Mouse (Mus musculus) forelimb bud, embryonic 11.5 days (tissue): ENCODE measurements around the gene Mfap1b.

Experiments used
- DNase-seq: peaks from one replicate; pipeline ENCODE4 v3.0.0-alpha.2; 2012; ENCODE audit warnings: low read depth, low spot score

Mfap1b gene

GRCm38 (mm10) chr2:121434854-121435253 is 39.0 kb downstream of the Mfap1b start:
- DNase-seq: no peak

GRCm38 (mm10) chr2:121425890-121426289 is 48.0 kb downstream of the Mfap1b start:
- no peak for DNase-seq

- no peak for DNase-seq
These were observed 50.7 kb downstream of the Mfap1b start for GRCm38 (mm10) chr2:121423166-121423565.

- no peak for DNase-seq
These were observed 55.4 kb downstream of the Mfap1b start for GRCm38 (mm10) chr2:121418476-121418875.

- DNase-seq: no peak
These were observed 57.5 kb downstream of the Mfap1b start for GRCm38 (mm10) chr2:121416356-121416755.

GRCm38 (mm10) chr2:121415591-121415990 is 58.3 kb downstream of the Mfap1b start:
- no peak for DNase-seq

GRCm38 (mm10) chr2:121415103-121415502 is 58.8 kb downstream of the Mfap1b start:
- no peak for DNase-seq

- DNase-seq: peak; percentile 35
These were observed 59.7 kb downstream of the Mfap1b start for GRCm38 (mm10) chr2:121414139-121414685.

- peak; percentile 93 for DNase-seq
These were observed 60.4 kb downstream of the Mfap1b start, which contains the start of the genes Pdia3 and Catsper2 for GRCm38 (mm10) chr2:121413387-121414042. TSS of gene Pdia3 (plus strand) at chr2:121413775. TSS of gene Catsper2 (minus strand) at chr2:121413792.

- no peak for DNase-seq
These were observed 61.0 kb downstream of the Mfap1b start for GRCm38 (mm10) chr2:121412843-121413386.
